Mouse (Mus musculus) testis, adult 2 months (tissue): ENCODE results near the gene Ptrh1.

Experiments used
- CTCF ChIP-seq: fragments of 200-500 bp; IDR thresholded peaks from 2 replicates; pipeline ENCODE4 v1.5.1; 2012; ENCODE audit warnings: low read depth, mild to moderate bottlenecking, inconsistent platforms, low read length, moderate library complexity; ENCODE audit not compliant: control insufficient read depth, insufficient read depth, insufficient replicate concordance
- POLR2A ChIP-seq: fragments of 200-500 bp; IDR thresholded peaks from 2 replicates; pipeline ENCODE4 v1.6.1; 2012; ENCODE audit warnings: low read depth, mild to moderate bottlenecking, inconsistent platforms, low read length, moderate library complexity; ENCODE audit not compliant: control insufficient read depth

- no peak for TF ChIP-seq POLR2A
- no peak for TF ChIP-seq CTCF
These were observed 15.7 kb downstream of the Ptrh1 start for GRCm38 (mm10) chr2:32791297-32791696.
